Mouse (Mus musculus): ENCODE data around the gene Kazald1. TPM values are rescaled to one million over a fixed set of nuclear protein-coding genes. Genes with fewer than 3 reads are reported as not detected.
A peak's percentile ranks its signal among the peaks of the same experiment; 100 is the strongest.

Kazald1 gene
- total RNA-seq, 2 experiments from 2014 or later, result 8.0 to 8.9 TPM

- DNase-seq (ENCODE audit: low spot score in 2 of 2), result peak; percentile 45 to 70
These were observed 1.8 kb downstream of the Kazald1 start for GRCm38 (mm10) chr19:45076586-45077510.

DNA sequence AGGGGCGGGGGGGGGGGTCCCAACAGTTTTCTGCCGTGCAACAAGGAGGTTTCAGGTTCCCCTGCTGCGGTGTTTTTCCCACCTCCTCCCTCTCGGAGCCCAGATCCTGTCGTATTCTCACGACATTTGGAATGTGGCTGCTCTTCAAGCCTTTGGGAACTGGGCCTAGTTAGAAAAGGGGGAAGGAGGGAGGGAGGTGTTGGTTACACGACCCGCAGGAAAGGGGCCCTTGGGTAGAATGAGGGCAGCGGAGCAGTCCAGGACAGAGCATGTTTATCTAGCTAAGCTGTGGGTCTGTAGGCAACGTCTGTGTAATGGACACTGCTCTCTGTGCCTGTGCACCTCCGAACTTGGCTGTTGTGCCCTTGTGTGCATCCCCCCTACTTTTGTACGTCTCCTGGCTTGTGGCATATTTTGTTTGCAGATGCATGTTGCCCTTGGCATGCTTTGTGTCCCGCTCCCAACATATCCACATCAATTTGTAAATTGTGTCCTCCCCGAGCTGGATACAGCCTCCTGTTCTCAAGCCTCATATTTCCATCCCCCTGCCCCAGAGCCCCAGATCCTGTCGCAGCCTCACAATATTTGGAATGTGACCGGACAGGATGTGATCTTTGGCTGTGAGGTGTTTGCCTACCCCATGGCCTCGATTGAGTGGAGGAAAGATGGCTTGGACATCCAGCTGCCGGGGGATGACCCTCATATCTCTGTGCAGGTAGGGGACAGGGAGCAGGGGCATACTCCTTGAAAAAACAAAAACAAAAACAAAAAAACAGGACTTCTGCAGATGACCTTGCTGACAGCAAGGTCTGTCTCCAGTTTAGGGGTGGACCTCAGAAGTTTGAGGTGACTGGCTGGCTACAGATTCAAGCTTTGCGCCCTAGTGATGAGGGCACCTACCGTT, 3.0 kb downstream of the Kazald1 start:
- DNase-seq (ENCODE audit: low spot score in 2 of 2), result no peak

DNA sequence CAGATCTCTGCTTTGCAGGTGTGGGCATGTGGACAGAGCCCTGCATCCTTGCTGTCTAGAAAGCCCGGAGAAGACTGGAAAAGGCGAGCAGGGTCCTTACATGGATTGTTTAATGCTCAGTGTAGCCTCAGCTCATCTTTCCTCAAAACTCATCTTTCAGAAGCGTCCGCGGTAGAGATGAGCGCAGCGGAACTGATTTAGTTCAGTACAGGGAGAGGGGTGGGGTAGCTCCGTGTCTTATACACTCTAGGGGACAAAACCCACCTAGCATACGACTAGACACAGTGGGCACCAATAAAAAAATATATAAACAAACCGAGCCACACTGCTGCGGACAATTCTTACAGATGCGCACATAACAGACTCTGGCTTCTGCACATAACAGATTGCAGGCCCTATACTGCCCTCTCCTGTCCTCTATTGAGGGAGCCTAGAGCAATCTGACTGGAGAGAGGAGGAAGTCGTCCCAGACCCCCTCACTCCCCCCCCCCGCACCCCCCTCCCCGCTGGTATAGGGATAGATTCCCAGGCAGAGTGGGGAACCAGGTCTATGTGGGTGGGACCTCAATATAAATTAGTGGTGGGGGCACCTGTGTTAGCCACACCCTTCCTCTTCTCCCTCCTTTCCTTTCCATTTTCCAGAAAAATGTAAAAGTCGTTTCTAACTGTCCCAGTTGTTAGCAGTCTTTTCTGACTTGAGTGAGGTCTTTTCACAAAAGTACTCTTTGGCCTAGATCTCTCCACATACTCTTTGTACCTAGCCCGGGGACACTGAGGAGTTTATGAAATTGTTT, 4.1 kb downstream of the Kazald1 start:
- no peak for DNase-seq (ENCODE audit: low spot score in 2 of 2)

GRCm38 (mm10) chr19:45079769-45080515, 4.9 kb downstream of the Kazald1 start:
- DNase-seq (ENCODE audit: low spot score in 2 of 2), result peak; percentile 47 to 59

DNA sequence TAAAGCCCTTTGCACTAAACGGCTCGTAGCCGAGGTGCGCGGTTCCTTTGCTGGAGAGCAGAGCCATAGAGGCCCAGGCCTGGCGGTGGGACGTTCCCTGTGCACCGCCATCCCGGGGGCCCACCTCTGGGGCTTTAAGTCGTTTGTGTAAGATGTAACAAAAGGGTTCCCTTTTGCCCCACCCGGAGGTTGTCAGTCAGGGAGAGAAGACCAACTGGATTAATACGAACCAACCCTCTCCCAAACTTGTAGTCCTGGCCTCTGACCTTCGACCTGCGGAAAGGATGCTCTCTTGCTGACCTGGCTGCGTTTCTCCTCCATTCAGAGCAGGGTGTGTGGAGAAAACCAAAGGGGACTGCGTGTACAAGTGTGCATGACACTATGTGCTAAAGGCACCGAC, 5.7 kb downstream of the Kazald1 start:
- DNase-seq (ENCODE audit: low spot score in 2 of 2), result peak in 1 of 2 experiments; percentile 23

DNA sequence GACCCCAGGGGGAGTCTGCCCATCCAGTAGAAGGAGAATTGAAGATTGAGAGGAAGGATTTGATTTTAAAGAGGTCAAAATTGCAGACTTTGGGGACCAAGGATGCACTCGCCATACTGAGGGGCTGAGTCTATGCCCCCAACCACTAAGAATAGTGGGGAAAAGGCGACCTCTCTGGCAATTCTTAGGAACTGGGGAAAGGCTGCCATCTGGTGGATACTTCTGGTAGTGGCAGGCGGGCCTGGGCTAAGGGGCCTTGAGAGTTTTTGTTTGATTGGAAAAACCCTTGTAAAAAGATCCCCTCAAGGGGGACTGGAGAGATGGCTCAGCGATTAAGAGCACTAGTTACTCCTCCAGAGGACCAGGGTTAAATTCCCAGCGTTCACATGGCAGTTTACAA, 6.2 kb downstream of the Kazald1 start:
- peak; percentile 54 to 67 for DNase-seq (ENCODE audit: low spot score in 2 of 2)

GRCm38 (mm10) chr19:45081841-45082550, 7.0 kb downstream of the Kazald1 start:
- DNase-seq (ENCODE audit: low spot score in 2 of 2), result peak in 1 of 2 experiments; percentile 51

DNA sequence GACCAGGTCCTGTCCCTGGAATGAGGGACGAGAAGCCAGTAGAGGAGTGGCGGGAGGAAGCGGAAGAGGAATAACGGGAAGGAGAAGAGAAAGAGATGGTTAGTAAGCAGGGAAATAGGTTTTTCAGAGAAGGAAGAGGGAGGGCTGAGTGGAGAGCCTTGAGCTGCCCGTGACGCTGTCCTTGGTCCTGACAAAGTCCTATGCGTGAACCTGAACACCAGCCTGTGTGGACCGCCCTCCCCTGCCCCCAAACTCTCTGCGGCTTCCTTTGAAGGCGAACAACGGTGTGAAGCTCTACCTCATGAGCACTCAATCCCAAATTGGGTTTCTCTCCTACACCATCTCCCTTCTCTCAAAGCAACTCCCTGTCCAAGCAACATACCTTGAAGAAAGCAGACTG, 22.8 kb downstream of the Kazald1 start:
- DNase-seq (ENCODE audit: low spot score in 2 of 2), result peak in 1 of 2 experiments; percentile 63

GRCm38 (mm10) chr19:45100486-45101270, 25.6 kb downstream of the Kazald1 start:
- no peak for DNase-seq (ENCODE audit: low spot score in 2 of 2)

GRCm38 (mm10) chr19:45105591-45105990, 30.6 kb downstream of the Kazald1 start:
- no peak for DNase-seq (ENCODE audit: low spot score in 2 of 2)

DNA sequence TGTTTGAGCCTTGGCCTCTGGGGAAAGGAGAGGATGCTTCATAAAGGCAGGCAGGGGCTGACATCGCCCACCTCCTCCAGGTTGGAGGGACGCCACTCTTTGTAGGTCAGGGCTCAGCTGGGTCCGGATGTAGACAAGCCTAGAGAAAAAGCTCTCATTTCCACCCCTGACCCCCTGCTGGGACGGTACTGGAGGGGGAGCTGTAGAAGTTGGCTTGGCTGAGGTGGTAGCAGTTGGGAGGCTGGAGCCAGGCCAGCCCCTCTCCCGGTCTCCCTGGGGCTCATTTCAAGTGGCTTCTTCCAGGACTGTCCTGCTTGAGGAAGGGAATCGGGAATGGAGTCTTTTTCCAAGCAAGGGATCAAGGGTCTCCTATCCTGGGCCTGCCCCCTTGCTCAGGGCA, 31.6 kb downstream of the Kazald1 start:
- DNase-seq (ENCODE audit: low spot score in 2 of 2), result no peak

DNA sequence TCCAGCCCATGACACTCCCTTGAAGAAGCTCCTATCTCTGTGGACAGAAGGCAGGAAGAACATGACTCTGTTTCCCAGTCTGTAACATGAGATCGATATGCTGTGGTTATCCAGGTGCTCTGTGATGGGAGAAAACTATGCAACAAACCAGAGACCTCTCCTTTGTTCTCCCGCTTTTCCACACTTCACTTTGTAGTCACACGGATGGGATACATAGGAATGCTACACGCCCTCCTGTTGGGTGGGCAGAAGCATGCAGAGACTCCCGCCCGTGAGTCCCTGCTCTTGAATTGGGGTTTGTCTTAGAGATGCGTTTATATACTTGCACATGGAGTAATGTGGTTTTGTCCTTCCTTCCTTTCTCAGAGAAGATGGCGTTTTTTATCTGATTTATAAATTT, 35.6 kb downstream of the Kazald1 start:
- no peak for DNase-seq (ENCODE audit: low spot score in 2 of 2)

- no peak for DNase-seq (ENCODE audit: low spot score in 2 of 2)
These were observed 37.4 kb downstream of the Kazald1 start for GRCm38 (mm10) chr19:45112444-45112843.

GRCm38 (mm10) chr19:45113791-45114460, 38.9 kb downstream of the Kazald1 start:
- no peak for DNase-seq (ENCODE audit: low spot score in 2 of 2)

DNA sequence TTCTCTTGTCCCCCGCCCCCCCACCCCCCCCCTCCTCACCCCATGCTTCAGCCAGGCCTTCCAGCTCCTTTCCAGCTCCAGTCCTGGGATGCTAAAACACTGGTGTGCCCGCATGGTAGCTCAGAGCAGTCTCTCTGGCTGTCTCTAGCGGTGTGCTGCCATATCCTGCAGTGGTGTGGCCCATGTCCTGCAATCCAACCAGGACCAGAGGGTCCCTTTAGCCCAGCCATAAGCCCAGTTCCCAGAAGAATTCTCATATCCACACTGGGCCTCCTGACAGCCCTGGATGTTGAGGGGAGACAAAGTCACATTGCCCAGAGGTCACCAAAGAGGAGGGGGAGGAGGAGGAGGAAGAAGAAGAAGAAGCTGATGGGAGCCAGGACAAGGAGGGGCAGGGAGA, 39.7 kb downstream of the Kazald1 start:
- DNase-seq (ENCODE audit: low spot score in 2 of 2), result no peak

DNA sequence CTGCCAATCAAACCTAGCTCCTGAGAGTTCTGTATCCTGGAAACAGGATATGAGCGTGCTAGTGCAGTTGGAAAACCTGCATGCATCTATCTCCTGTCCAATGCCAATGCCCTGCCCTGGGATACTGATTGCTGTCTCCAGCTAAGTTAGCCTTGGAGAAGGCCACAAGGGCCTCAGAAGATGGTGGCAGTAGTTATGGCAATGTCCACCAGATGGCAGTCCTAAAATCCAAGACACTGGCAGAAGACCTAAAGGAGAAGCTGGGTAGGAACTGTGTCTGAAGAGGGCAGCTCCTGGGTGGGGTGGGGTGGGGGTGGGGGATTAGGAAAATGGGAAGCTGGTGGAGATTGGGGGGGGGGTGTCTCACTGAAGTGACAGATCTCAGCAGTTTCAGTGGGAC, 41.8 kb downstream of the Kazald1 start:
- no peak for DNase-seq (ENCODE audit: low spot score in 2 of 2)
